Mouse (Mus musculus) embryonic facial prominence, embryonic 11.5 days (tissue): Measurements from ENCODE around the gene Exoc3l. TPM values are rescaled to one million over a fixed set of nuclear protein-coding genes. Genes with fewer than 3 reads are reported as not detected.
A peak's percentile ranks its signal among the peaks of the same experiment; 100 is the strongest.

Experiments used
- ATAC-seq: fragments of 200-750 bp; cut with Nextera tagmentation; replicated peaks from 2 replicates; pipeline ENCODE4 v1.8.0; 2017; ENCODE audit warnings: low read depth; ENCODE audit not compliant: insufficient number of reproducible peaks, low FRiP score, low TSS enrichment
- DNase-seq: peaks from one replicate; pipeline ENCODE4 v3.0.0-alpha.2; 2015; ENCODE audit warnings: low spot score
- H3K27ac ChIP-seq: fragments of 300-500 bp; sonication (generic); replicated peaks from 2 replicates; pipeline ENCODE4 v1.5.1; 2014; ENCODE audit warnings: mild to moderate bottlenecking, low read depth, low read length, control low read depth
- H3K27me3 ChIP-seq: fragments of 300-500 bp; sonication (generic); 2 replicates; pipeline ENCODE4 v1.6.1; 2014; ENCODE audit warnings: mild to moderate bottlenecking, low read length, moderate library complexity, mixed read lengths; ENCODE audit not compliant: control insufficient read depth, insufficient read depth
- H3K36me3 ChIP-seq: fragments of 300-500 bp; sonication (generic); replicated peaks from 2 replicates; pipeline ENCODE4 v1.6.1; 2014; ENCODE audit warnings: low read depth, mild to moderate bottlenecking, low read length, moderate library complexity, mixed read lengths; ENCODE audit not compliant: control insufficient read depth, insufficient read depth
- H3K4me1 ChIP-seq: fragments of 300-500 bp; sonication (generic); 2 replicates; pipeline ENCODE4 v1.6.1; 2014; ENCODE audit warnings: low read length, mixed read lengths; ENCODE audit not compliant: control insufficient read depth, insufficient read depth
- H3K4me2 ChIP-seq: fragments of 300-500 bp; sonication (generic); 2 replicates; pipeline ENCODE4 v1.6.1; 2014; ENCODE audit warnings: low read depth, mild to moderate bottlenecking, control low read depth, low read length, moderate library complexity
- H3K4me3 ChIP-seq: fragments of 300-500 bp; sonication (generic); 2 replicates; pipeline ENCODE4 v1.5.1; 2014; ENCODE audit warnings: low read depth, low read length, control low read depth
- H3K9ac ChIP-seq: fragments of 300-500 bp; sonication (generic); replicated peaks from 2 replicates; pipeline ENCODE4 v1.6.1; 2014; ENCODE audit warnings: mild to moderate bottlenecking, control low read depth, low read length
- H3K9me3 ChIP-seq: fragments of 300-500 bp; sonication (generic); replicated peaks from 2 replicates; pipeline ENCODE4 v1.6.1; 2016; ENCODE audit warnings: mild to moderate bottlenecking, low read length, inconsistent platforms, mixed read lengths; ENCODE audit not compliant: control insufficient read depth
- WGBS: fragments of 180-500 bp; shearing (Covaris S2); extraction: QIAGEN DNeasy Blood & Tissue Kit; methylation state at CpG from one replicate; pipeline ENCODE4 v1.1.7; 2014; 5-methylcytosine and 5-hydroxymethylcytosine counted together
- microRNA counts: library from miRNA; unstranded; fragments of <30 nt; microRNA quantifications from one replicate; lab custom pipeline; 2016
- microRNA-seq: library from miRNA; unstranded; fragments of <30 nt; microRNA quantifications from one replicate; pipeline ENCODE4, GENCODE M21; 2016; ENCODE audit warnings: borderline number of aligned reads
- polyA plus RNA-seq: library from polyadenylated mRNA; unstranded; fragments of >200 nt; fragmentation: Nextera tagmentation; extraction: Ambion mirVana; gene quantifications from 2 replicates; pipeline ENCODE4 v1.2.1, GENCODE M21; 2014

Gene Exoc3l
- polyA plus RNA-seq, 1 experiment from 2014 or later, result 7.2 TPM

GRCm38 (mm10) chr8:105252680-105253537, 43.0 kb downstream of the Exoc3l start:
- H3K27ac ChIP-seq, result no peak overlapping the region
- H3K4me3 ChIP-seq, result no peak overlapping the region
- H3K36me3 ChIP-seq, result peaks cover 2% of the 10 kb centered on the region; the same call in 1 of the 2 replicates
- H3K9me3 ChIP-seq, result no peaks in the 10 kb centered on the region
- no peak for ATAC-seq
- WGBS, result 82% methylated on average over 10 of the region's 10 CpGs
- H3K27me3 ChIP-seq, result peaks cover 4% of the 10 kb centered on the region
- H3K9ac ChIP-seq, result no peak overlapping the region
- peaks cover 5% of the 10 kb centered on the region; the same call in 1 of the 2 replicates for H3K4me1 ChIP-seq
- H3K4me2 ChIP-seq, result no peak overlapping the region
- DNase-seq, result no peak

- 0 out of 2 replicates have a peak, but pooled peaks cover 3% of the 10 kb centered on the region for H3K27me3 ChIP-seq
- peaks cover 5% of the 10 kb centered on the region; the same call in 1 of the 2 replicates for H3K4me1 ChIP-seq
- peaks cover 2% of the 10 kb centered on the region; the same call in 1 of the 2 replicates for H3K36me3 ChIP-seq
- WGBS, result 95% methylated on average over 6 of the region's 6 CpGs
- H3K9ac ChIP-seq, result no peak overlapping the region
- DNase-seq (no peak), ATAC-seq (no peak)
- H3K9me3 ChIP-seq, result no peaks in the 10 kb centered on the region
- H3K27ac ChIP-seq, result no peak overlapping the region
- no peak overlapping the region for H3K4me2 ChIP-seq
- H3K4me3 ChIP-seq, result no peak overlapping the region
These were observed 43.9 kb downstream of the Exoc3l start for GRCm38 (mm10) chr8:105251954-105252353.

GRCm38 (mm10) chr8:105241016-105241415, 54.9 kb downstream of the Exoc3l start:
- H3K4me2 ChIP-seq, result no peak overlapping the region
- H3K27me3 ChIP-seq, result no peaks in the 10 kb centered on the region
- no peak overlapping the region for H3K27ac ChIP-seq
- H3K9me3 ChIP-seq, result no peaks in the 10 kb centered on the region
- no peaks in the 10 kb centered on the region for H3K4me1 ChIP-seq
- H3K4me3 ChIP-seq, result no peak overlapping the region
- no peak overlapping the region for H3K9ac ChIP-seq
- 98% methylated on average over 7 of the region's 7 CpGs for WGBS
- H3K36me3 ChIP-seq, result no peaks in the 10 kb centered on the region; the same call in none of the 2 replicates
- ATAC-seq, result no peak
- DNase-seq, result no peak

MicroRNA genes within 50 kb of the gene (microRNA counts, 519-probe panel; counts per million panel counts)
- 2,729 counts per million, percentile 32 among the panel's probes with 10 or more counts for microRNA mmu-miR-328 (lab: Ali Mortazavi, UCI)

Small RNAs within 50 kb of the gene (microRNA-seq; reads per million reads assigned to microRNA genes)
- gene Gm27320, result not detected
- 209 reads per million, percentile 53 among the genes with 10 or more reads in this experiment for gene Mir328

Other genes starting within 250 kb of the Exoc3l start
- gene Ces3a, start 247.5 kb downstream of the Exoc3l start, polyA plus RNA-seq, result not detected in 2 replicates
- gene Ces3b, start 212.3 kb downstream of the Exoc3l start, polyA plus RNA-seq, result not detected in 2 replicates
- gene Ces4a, start 164.3 kb downstream of the Exoc3l start, polyA plus RNA-seq, result not detected in 2 replicates
- 119 and 139 TPM in 2 replicates for gene Cbfb, start 125.4 kb downstream of the Exoc3l start, polyA plus RNA-seq
- 30.8 and 31.5 TPM in 2 replicates for gene D230025D16Rik, start 71.0 kb downstream of the Exoc3l start, polyA plus RNA-seq
- gene B3gnt9, start 40.9 kb downstream of the Exoc3l start, polyA plus RNA-seq, result 2.3 and 3.3 TPM in 2 replicates
- 14.0 and 16.6 TPM in 2 replicates for gene Tradd, start 31.5 kb downstream of the Exoc3l start, polyA plus RNA-seq
- 1.2 and 2.0 TPM in 2 replicates for gene Fbxl8, start 31.5 kb downstream of the Exoc3l start, polyA plus RNA-seq
- gene Hsf4, start 26.3 kb downstream of the Exoc3l start, polyA plus RNA-seq, result 0.13 TPM in 1 of 2 replicates, not detected in the other
- gene Nol3, start 20.0 kb downstream of the Exoc3l start, polyA plus RNA-seq, result 0.84 and 1.2 TPM in 2 replicates
- gene 4931428F04Rik, start 6.2 kb downstream of the Exoc3l start, polyA plus RNA-seq, result 23.6 and 25.2 TPM in 2 replicates
- gene E2f4, start 1.6 kb upstream of the Exoc3l start, polyA plus RNA-seq, result 103 and 110 TPM in 2 replicates
- 2.8 and 3.3 TPM in 2 replicates for gene Elmo3, start 9.5 kb upstream of the Exoc3l start, polyA plus RNA-seq
- gene Lrrc29, start 30.2 kb upstream of the Exoc3l start, polyA plus RNA-seq, result 0.83 and 0.98 TPM in 2 replicates
- 91.7 and 99.6 TPM in 2 replicates for gene Tmem208, start 30.3 kb upstream of the Exoc3l start, polyA plus RNA-seq
- gene Fhod1, start 51.9 kb upstream of the Exoc3l start, polyA plus RNA-seq, result 1.8 and 2.6 TPM in 2 replicates
- 3.8 and 4.0 TPM in 2 replicates for gene Slc9a5, start 52.7 kb upstream of the Exoc3l start, polyA plus RNA-seq
- gene Plekhg4, start 77.2 kb upstream of the Exoc3l start, polyA plus RNA-seq, result 0.28 and 0.29 TPM in 2 replicates
- gene Kctd19, start 117.4 kb upstream of the Exoc3l start, polyA plus RNA-seq, result not detected in 2 replicates
- 0.39 and 0.49 TPM in 2 replicates for gene Lrrc36, start 117.5 kb upstream of the Exoc3l start, polyA plus RNA-seq
- 49.5 and 59.1 TPM in 2 replicates for gene Tppp3, start 175.4 kb upstream of the Exoc3l start, polyA plus RNA-seq
- 15.0 and 17.9 TPM in 2 replicates for gene Zdhhc1, start 200.8 kb upstream of the Exoc3l start, polyA plus RNA-seq
- gene Hsd11b2, start 222.7 kb upstream of the Exoc3l start, polyA plus RNA-seq, result 11.9 and 12.6 TPM in 2 replicates